ENCODE assay signal across 8 mouse cellular contexts in genomic region chr5:31696971-31697643, GRCm38 (mm10). TPM values are rescaled to one million over a fixed set of nuclear protein-coding genes. Genes with fewer than 3 reads are reported as not detected.
DNase-seq lines count a peak whose midpoint lies in the region; ATAC-seq and TF ChIP-seq lines count a peak whose summit lies in the region.

Gene Rbks (minus strand): TSS chr5:31697627.

- H3K27ac ChIP-seq in heart, adult 2 months: peak within 1 kb of the TSS; percentile 96
- H3K27ac ChIP-seq in limb, embryonic 12.5 days: peak within 1 kb of the TSS; percentile 87

- peaks cover 2% of the 10 kb centered on the region for H3K36me3 ChIP-seq in heart, adult 2 months (ENCODE audit: control insufficient read depth, insufficient read depth, low read length)
- H3K36me3 ChIP-seq in erythroblast, embryonic 14.5 days (ENCODE audit: control insufficient read depth): peaks cover 18% of the 10 kb centered on the region
- H3K36me3 ChIP-seq in limb, embryonic 12.5 days: no peaks in the 10 kb centered on the region

- no peaks in the 10 kb centered on the region for H3K79me2 ChIP-seq in heart, adult 2 months (replicated peaks; ENCODE audit: control insufficient read depth, insufficient read depth, low read length)

- TF ChIP-seq CTCF in heart, adult 2 months (IDR thresholded peaks at IDR 0.05): no peak; the same call in 1 of the 2 replicates

- WGBS in heart, adult 2 months: 5% methylated on average over 18 of the region's 18 CpGs
- 6% methylated on average over 18 of the region's 18 CpGs for WGBS in limb, embryonic 12.5 days

- DNase-seq in heart, adult 2 months: no peak
- DNase-seq in heart, adult 8-10 months (ENCODE audit: low spot score): no peak
- DNase-seq in cerebellum, postnatal 25 days: no peak
- DNase-seq in left cerebral cortex, adult 11 months (ENCODE audit: low spot score): no peak

- H3K4me2 ChIP-seq in limb, embryonic 12.5 days: peak within 1 kb of the TSS; percentile 74

- intact Hi-C loops in heart, adult 2 months (cut with DNase I): loop anchor here (2.0 to 5.0 kb wide), 4 partner anchors 85 to 440 kb away; no protein-coding TSS in a partner anchor

- no peaks in the 10 kb centered on the region for H3K27me3 ChIP-seq in heart, adult 2 months (ENCODE audit: control insufficient read depth, insufficient read depth, low read length)
- H3K27me3 ChIP-seq in erythroblast, embryonic 14.5 days (ENCODE audit: control insufficient read depth): no peaks in the 10 kb centered on the region
- H3K27me3 ChIP-seq in limb, embryonic 12.5 days: no peaks in the 10 kb centered on the region

- H3K9ac ChIP-seq in heart, adult 2 months (ENCODE audit: low read depth, low read length): peak within 1 kb of the TSS; percentile 94
- H3K9ac ChIP-seq in limb, embryonic 12.5 days (replicated peaks): peak within 1 kb of the TSS; percentile 79

- TF ChIP-seq EP300 in heart, adult 2 months (IDR thresholded peaks at IDR 0.05; ENCODE audit: insufficient read depth, low read depth, low read length): no peak

- TF ChIP-seq POLR2A in heart, adult 2 months (IDR thresholded peaks at IDR 0.05; ENCODE audit: insufficient read depth, low read depth, low read length): no peak; the same call in 1 of the 2 replicates

- H3K9me3 ChIP-seq in erythroblast, embryonic 14.5 days (ENCODE audit: control insufficient read depth, low read length): no peaks in the 10 kb centered on the region
- no peaks in the 10 kb centered on the region for H3K9me3 ChIP-seq in limb, embryonic 12.5 days

- ATAC-seq in CD4-positive, CD25-positive, alpha-beta regulatory T cell, adult 4 months: no peak
- ATAC-seq in limb, embryonic 12.5 days (ENCODE audit: insufficient number of reproducible peaks, insufficient read depth, low FRiP score, low TSS enrichment, low read depth): peak; percentile 8; the same call in 1 of the 2 replicates
- peak; percentile 74; the same call in 1 of the 2 replicates for ATAC-seq in neutrophil, adult 5-6 weeks (ENCODE audit: extremely low read depth, insufficient number of reproducible peaks, low FRiP score, poor library complexity, severe bottlenecking)

- H3K4me1 ChIP-seq in heart, adult 2 months (ENCODE audit: control insufficient read depth, insufficient read depth, low read length): no peaks in the 10 kb centered on the region; the same call in 1 of the 2 replicates
- peaks cover 55% of the 10 kb centered on the region for H3K4me1 ChIP-seq in erythroblast, embryonic 14.5 days (ENCODE audit: control insufficient read depth)
- H3K4me1 ChIP-seq in limb, embryonic 12.5 days (replicated peaks): no peaks in the 10 kb centered on the region; the same call in 1 of the 2 replicates

- H3K4me3 ChIP-seq in heart, adult 2 months: peak within 1 kb of the TSS; percentile 94
- H3K4me3 ChIP-seq in erythroblast, embryonic 14.5 days (replicated peaks): peak within 1 kb of the TSS; percentile 88
- peak within 1 kb of the TSS; percentile 76 for H3K4me3 ChIP-seq in limb, embryonic 12.5 days (replicated peaks)

RNA-seq across cellular contexts. Expression of gene Rbks, which starts in this region (rescaled TPM):
- total RNA-seq in heart, adult 2 months (2021): 1 to 10 TPM; 4.3 to 4.4 TPM
- 2.3 and 2.7 TPM in 2 replicates for polyA plus RNA-seq in heart, adult 2 months (2012; rRNA removed)
- 1 to 10 TPM; 3.5 to 5.3 (median 4.3) TPM for total RNA-seq in heart, adult 8-10 months (2022)
- polyA plus RNA-seq in CD4-positive, CD25-positive, alpha-beta regulatory T cell, adult 4 months (2017; shearing (Covaris generic)): 10 to 100 TPM; 18.7 to 19.4 TPM
- 1.3 and 2.2 TPM in 2 replicates for polyA plus RNA-seq in erythroblast, embryonic 14.5 days (2012)
- polyA plus RNA-seq in limb, embryonic 12.5 days (2016; fragmentation: Nextera tagmentation; extraction: Ambion mirVana): 1.7 and 3.0 TPM in 2 replicates
- total RNA-seq in neutrophil, adult 5-6 weeks (2017): 3.6 and 7.2 TPM in 2 replicates
